Mouse (Mus musculus) heart, embryonic 16.5 days (tissue): ENCODE measurements around the gene Adk. TPM values are rescaled to one million over a fixed set of nuclear protein-coding genes. Genes with fewer than 3 reads are reported as not detected.

ENCODE experiments used
- ATAC-seq: fragments of 200-750 bp; cut with Nextera tagmentation; replicated peaks from 2 replicates; pipeline ENCODE4 v1.8.0; 2017; ENCODE audit warnings: moderate number of reproducible peaks; ENCODE audit not compliant: insufficient read depth, low FRiP score; ENCODE audit errors: extremely low read depth
- H3K27ac ChIP-seq: fragments of 300-500 bp; sonication (generic); 2 replicates; pipeline ENCODE4 v1.5.1; 2014; ENCODE audit warnings: mild to moderate bottlenecking, low read length, control low read depth, moderate library complexity
- H3K27me3 ChIP-seq: fragments of 300-500 bp; sonication (generic); 2 replicates; pipeline ENCODE4 v1.6.1; 2014; ENCODE audit warnings: low read length, mixed read lengths; ENCODE audit not compliant: control insufficient read depth, insufficient read depth
- H3K36me3 ChIP-seq: fragments of 300-500 bp; sonication (generic); 2 replicates; pipeline ENCODE4 v1.6.1; 2014; ENCODE audit not compliant: control insufficient read depth, insufficient read depth
- H3K4me1 ChIP-seq: fragments of 300-500 bp; sonication (generic); 2 replicates; pipeline ENCODE4 v1.6.1; 2014; ENCODE audit warnings: low read length, mixed read lengths; ENCODE audit not compliant: control insufficient read depth, insufficient read depth
- H3K4me2 ChIP-seq: fragments of 300-500 bp; sonication (generic); 2 replicates; pipeline ENCODE4 v1.6.1; 2014; ENCODE audit warnings: low read depth, mild to moderate bottlenecking, control low read depth, low read length
- H3K4me3 ChIP-seq: fragments of 300-500 bp; sonication (generic); 2 replicates; pipeline ENCODE4 v1.5.1; 2014; ENCODE audit warnings: mild to moderate bottlenecking, control low read depth, low read length
- H3K9ac ChIP-seq: fragments of 300-500 bp; sonication (generic); 2 replicates; pipeline ENCODE4 v1.6.1; 2014; ENCODE audit warnings: low read length, control low read depth
- H3K9me3 ChIP-seq: fragments of 300-500 bp; sonication (generic); replicated peaks from 2 replicates; pipeline ENCODE4 v1.6.1; 2016; ENCODE audit warnings: low read length; ENCODE audit not compliant: control insufficient read depth
- WGBS: fragments of 180-500 bp; shearing (Covaris S2); extraction: QIAGEN DNeasy Blood & Tissue Kit; methylation state at CpG from one replicate; pipeline ENCODE4 v1.1.7; 2014; 5-methylcytosine and 5-hydroxymethylcytosine counted together
- polyA plus RNA-seq: library from polyadenylated mRNA; unstranded; fragments of >200 nt; fragmentation: Nextera tagmentation; extraction: Ambion mirVana; gene quantifications from 2 replicates; pipeline ENCODE4 v1.2.1, GENCODE M21; 2015

Adk gene
- polyA plus RNA-seq, 1 experiment from 2014 or later = 222 TPM

GRCm38 (mm10) chr14:21402621-21403405 is 350.4 kb downstream of the Adk start:
- Histone ChIP-seq H3K36me3 (0 out of 2 replicates have a peak, but pooled peaks cover 5% of the 10 kb centered on the region), H3K4me3 (no peak overlapping the region), H3K9ac (no peak overlapping the region), H3K4me2 (no peak overlapping the region), H3K4me1 (peaks cover 7% of the 10 kb centered on the region; the same call in 1 of the 2 replicates), H3K9me3 (peaks cover 3% of the 10 kb centered on the region; the same call in 1 of the 2 replicates), H3K27me3 (no peaks in the 10 kb centered on the region), H3K27ac (no peak overlapping the region)
- WGBS = 65% methylated on average over 8 of the region's 8 CpGs
- ATAC-seq = no peak

DNA sequence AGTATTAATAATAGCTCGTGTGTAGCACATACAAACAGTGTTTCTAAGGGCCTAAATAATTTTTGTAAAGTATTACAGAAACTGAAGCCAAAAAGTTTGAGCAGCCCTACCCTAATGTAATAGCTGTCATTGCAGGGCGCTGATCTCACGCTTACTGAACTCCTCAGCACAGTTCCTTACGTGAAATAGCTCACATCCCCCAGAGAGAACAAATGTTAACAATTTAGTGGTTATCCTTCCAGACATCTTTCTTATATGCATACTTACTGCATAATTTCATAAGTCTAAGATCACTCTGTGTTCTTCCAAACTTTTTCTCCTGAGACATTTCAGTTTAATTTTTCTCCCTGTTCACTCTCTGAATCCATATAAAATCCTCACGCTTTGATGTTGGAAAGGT is 354.6 kb downstream of the Adk start:
- ATAC-seq = no peak
- Histone ChIP-seq H3K9me3 (no peaks in the 10 kb centered on the region), H3K27me3 (no peaks in the 10 kb centered on the region), H3K4me2 (no peak overlapping the region), H3K36me3 (no peaks in the 10 kb centered on the region), H3K4me1 (peaks cover 7% of the 10 kb centered on the region; the same call in 1 of the 2 replicates), H3K9ac (no peak overlapping the region), H3K4me3 (no peak overlapping the region), H3K27ac (no peak overlapping the region)
- 88% methylated on average over 5 of the region's 5 CpGs for WGBS

- Histone ChIP-seq H3K9me3 (no peaks in the 10 kb centered on the region), H3K4me2 (no peak overlapping the region), H3K4me1 (no peaks in the 10 kb centered on the region), H3K27me3 (no peaks in the 10 kb centered on the region), H3K36me3 (no peaks in the 10 kb centered on the region), H3K27ac (no peak overlapping the region), H3K9ac (no peak overlapping the region), H3K4me3 (no peak overlapping the region)
- ATAC-seq = no peak
- WGBS = 87% methylated on average over 4 of the region's 4 CpGs
Measured at GRCm38 (mm10) chr14:21408846-21409245, 356.5 kb downstream of the Adk start.

DNA sequence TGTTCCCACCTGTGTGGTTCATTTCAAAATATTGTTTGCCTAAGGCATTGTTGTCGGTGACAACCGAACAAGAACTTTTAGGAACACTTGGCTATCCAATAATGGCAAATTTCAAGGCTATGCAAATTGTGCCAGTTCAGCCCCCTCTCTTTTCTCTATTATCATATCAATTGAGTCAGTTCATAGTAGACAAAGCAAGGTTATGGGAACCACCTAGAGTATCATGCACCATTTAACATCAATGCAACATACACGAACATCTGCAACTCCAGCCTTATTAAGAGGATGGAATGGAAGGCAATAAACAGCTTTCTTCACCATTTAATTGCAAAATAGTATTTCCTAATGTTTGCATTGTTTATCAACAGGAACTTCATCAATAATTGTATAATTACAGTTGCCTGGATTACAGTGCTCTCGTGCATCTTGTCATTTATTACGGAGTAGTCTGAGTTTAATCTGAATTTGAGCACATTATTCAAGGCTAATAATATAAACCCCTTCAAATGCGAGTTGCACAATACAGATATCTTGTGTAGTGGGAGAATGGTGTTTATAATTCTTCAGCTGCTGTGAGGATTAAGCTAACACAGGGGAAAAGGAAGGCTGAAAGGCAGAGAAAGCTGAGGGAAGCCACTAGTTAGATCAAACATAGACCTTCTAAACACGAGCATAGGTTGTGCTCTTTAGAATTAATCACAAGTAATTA is 358.5 kb downstream of the Adk start:
- Histone ChIP-seq H3K4me2 (no peak overlapping the region), H3K4me1 (no peaks in the 10 kb centered on the region), H3K27ac (no peak overlapping the region), H3K9me3 (no peaks in the 10 kb centered on the region), H3K36me3 (no peaks in the 10 kb centered on the region), H3K4me3 (no peak overlapping the region), H3K27me3 (no peaks in the 10 kb centered on the region), H3K9ac (no peak overlapping the region)
- no peak for ATAC-seq
- 83% methylated on average over 7 of the region's 7 CpGs for WGBS

DNA sequence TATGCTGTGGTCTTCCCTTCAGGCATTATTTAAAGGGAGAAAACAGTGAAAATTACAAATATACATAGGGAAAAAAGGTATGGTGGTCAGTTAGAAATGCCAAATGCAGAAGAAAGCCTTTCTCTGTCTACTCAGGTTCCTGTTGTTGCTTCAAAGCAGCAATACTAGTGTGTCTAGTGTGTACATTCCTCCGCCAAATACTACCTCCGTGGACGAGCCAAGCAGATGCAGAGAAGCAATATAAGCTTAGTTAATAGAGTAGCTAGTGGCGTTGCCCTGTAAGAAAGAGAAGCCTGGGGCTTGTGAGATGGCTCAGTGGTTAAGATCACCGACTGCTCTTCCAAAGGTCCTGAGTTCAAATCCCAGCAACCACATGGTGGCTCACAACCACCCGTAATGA is 359.1 kb downstream of the Adk start:
- Histone ChIP-seq H3K4me2 (no peak overlapping the region), H3K4me1 (no peaks in the 10 kb centered on the region), H3K36me3 (no peaks in the 10 kb centered on the region), H3K9ac (no peak overlapping the region), H3K9me3 (no peaks in the 10 kb centered on the region), H3K4me3 (no peak overlapping the region), H3K27ac (no peak overlapping the region), H3K27me3 (no peaks in the 10 kb centered on the region)
- 88% methylated on average over 6 of the region's 6 CpGs for WGBS
- no peak for ATAC-seq

- Histone ChIP-seq H3K27ac (peak overlapping the region; percentile 58), H3K9me3 (no peaks in the 10 kb centered on the region), H3K36me3 (no peaks in the 10 kb centered on the region), H3K4me3 (no peak overlapping the region), H3K4me2 (no peak overlapping the region), H3K9ac (no peak overlapping the region), H3K27me3 (no peaks in the 10 kb centered on the region), H3K4me1 (peaks cover 5% of the 10 kb centered on the region; the same call in 1 of the 2 replicates)
- WGBS = 40% methylated on average over 7 of the region's 7 CpGs
- ATAC-seq = peak; percentile 58
Measured at GRCm38 (mm10) chr14:21418332-21418731, 366.0 kb downstream of the Adk start.

DNA sequence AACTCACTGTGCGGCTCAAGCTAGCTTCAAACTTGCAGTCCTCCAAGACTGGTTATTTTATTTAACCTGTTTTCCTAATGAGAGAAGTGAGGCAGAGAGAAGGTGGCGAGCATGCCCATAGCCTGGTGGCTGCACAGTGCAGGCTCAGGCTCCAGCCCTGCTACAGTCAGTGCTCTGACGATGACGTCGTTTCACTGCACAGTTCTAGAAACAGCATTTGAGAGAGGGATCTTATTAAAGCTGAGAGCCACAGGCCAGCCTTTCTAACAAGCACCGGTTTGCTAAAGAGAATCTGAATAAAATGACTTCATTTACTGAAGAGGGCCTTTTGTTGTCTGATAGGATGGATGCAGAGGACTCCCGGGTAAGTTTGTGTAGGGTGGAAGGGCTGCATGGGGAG is 375.0 kb downstream of the Adk start:
- Histone ChIP-seq H3K27me3 (no peaks in the 10 kb centered on the region), H3K9me3 (no peaks in the 10 kb centered on the region; the same call in 1 of the 2 replicates), H3K9ac (0 out of 2 replicates have a peak overlapping the region, but pooled peaks have one; percentile 11), H3K27ac (no peak overlapping the region), H3K36me3 (0 out of 2 replicates have a peak, but pooled peaks cover 2% of the 10 kb centered on the region), H3K4me1 (no peaks in the 10 kb centered on the region), H3K4me2 (no peak overlapping the region), H3K4me3 (no peak overlapping the region)
- no peak for ATAC-seq
- WGBS = 66% methylated on average over 7 of the region's 7 CpGs

DNA sequence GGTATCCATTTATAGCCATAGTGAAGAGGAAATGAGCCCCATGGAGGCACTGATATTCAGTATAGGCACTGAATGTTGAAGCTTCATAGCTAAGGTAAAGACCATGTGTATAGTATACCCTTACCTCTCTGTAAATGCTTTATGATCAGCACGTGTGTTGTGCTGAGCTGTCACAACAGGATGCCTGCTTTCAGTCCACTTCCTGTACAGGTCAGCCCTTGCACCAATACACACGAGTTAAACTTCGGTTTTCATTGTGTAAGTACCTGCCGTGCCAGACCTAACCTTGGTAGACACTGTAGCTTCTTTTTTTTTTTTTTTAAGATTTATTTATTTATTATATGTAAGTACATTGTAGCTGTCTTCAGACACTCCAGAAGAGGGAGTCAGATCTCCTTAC is 381.0 kb downstream of the Adk start:
- 72% methylated on average over 4 of the region's 4 CpGs for WGBS
- no peak overlapping the region for H3K27ac ChIP-seq
- H3K9ac ChIP-seq = no peak overlapping the region
- H3K4me1 ChIP-seq = peaks cover 15% of the 10 kb centered on the region
- no peak overlapping the region for H3K4me2 ChIP-seq
- ATAC-seq = no peak
- no peaks in the 10 kb centered on the region; the same call in 1 of the 2 replicates for H3K9me3 ChIP-seq
- H3K36me3 ChIP-seq = no peaks in the 10 kb centered on the region
- H3K27me3 ChIP-seq = no peaks in the 10 kb centered on the region
- no peak overlapping the region for H3K4me3 ChIP-seq

DNA sequence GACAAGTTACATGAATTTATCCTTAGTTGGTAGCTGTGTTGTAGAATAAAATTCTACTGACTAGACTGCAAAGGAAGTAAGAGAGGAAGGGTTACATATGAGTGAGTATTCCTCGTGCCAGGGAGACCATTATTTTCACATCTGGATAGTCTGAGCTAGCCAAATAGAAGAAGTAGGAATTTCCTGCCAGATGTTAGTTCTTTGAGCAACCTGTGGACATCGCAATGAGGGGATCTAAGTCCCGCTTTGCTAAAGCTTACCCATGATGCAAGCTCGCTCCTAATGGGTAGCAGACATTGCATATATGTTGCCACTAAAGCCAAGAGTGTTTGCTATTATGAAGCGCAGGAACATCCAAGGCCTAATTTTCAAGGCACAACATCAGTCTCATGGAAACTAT is 381.6 kb downstream of the Adk start:
- Histone ChIP-seq H3K4me1 (peaks cover 20% of the 10 kb centered on the region), H3K4me3 (no peak overlapping the region), H3K9me3 (no peaks in the 10 kb centered on the region; the same call in 1 of the 2 replicates), H3K9ac (no peak overlapping the region), H3K36me3 (no peaks in the 10 kb centered on the region), H3K27ac (0 out of 2 replicates have a peak overlapping the region, but pooled peaks have one; percentile 34), H3K27me3 (no peaks in the 10 kb centered on the region), H3K4me2 (no peak overlapping the region)
- ATAC-seq = no peak
- WGBS = 73% methylated on average over 5 of the region's 5 CpGs
